Mouse (Mus musculus) kidney, adult 2 months (tissue): ENCODE measurements around the gene Spata32. TPM values are rescaled to one million over a fixed set of nuclear protein-coding genes. Genes with fewer than 3 reads are reported as not detected.

Experiments used
- DNase-seq: peaks from one replicate; pipeline ENCODE4 v3.0.0; 2021
- H3K27ac ChIP-seq: fragments of 200-500 bp; 2 replicates; pipeline ENCODE4 v1.5.1; 2012; ENCODE audit warnings: low read depth, low read length, control low read depth, inconsistent platforms; ENCODE audit not compliant: insufficient read depth
- H3K27me3 ChIP-seq: fragments of 200-500 bp; replicated peaks from 2 replicates; pipeline ENCODE4 v1.6.1; 2012; ENCODE audit warnings: mild to moderate bottlenecking, moderate library complexity, low read length, inconsistent platforms; ENCODE audit not compliant: control insufficient read depth, insufficient read depth
- H3K36me3 ChIP-seq: fragments of 200-500 bp; 2 replicates; pipeline ENCODE4 v1.6.1; 2012; ENCODE audit warnings: mild to moderate bottlenecking, moderate library complexity, low read length, inconsistent platforms; ENCODE audit not compliant: control insufficient read depth, insufficient read depth
- H3K4me1 ChIP-seq: fragments of 200-500 bp; 2 replicates; pipeline ENCODE4 v1.6.1; 2011; ENCODE audit warnings: low read length; ENCODE audit not compliant: control insufficient read depth, insufficient read depth
- H3K4me3 ChIP-seq: fragments of 200-500 bp; 2 replicates; pipeline ENCODE4 v1.5.1; 2011; ENCODE audit warnings: mild to moderate bottlenecking, low read depth, low read length, control low read depth; ENCODE audit not compliant: insufficient read depth
- CTCF ChIP-seq: fragments of 200-500 bp; conservative IDR thresholded peaks from 2 replicates; pipeline ENCODE4 v1.5.1; 2011; ENCODE audit warnings: low read depth, mild to moderate bottlenecking, control low read depth, low read length, moderate library complexity, mixed read lengths; ENCODE audit not compliant: insufficient read depth, insufficient read length
- POLR2A ChIP-seq: fragments of 200-500 bp; IDR thresholded peaks from one replicate; pipeline ENCODE4 v1.6.1; 2011; ENCODE audit warnings: low read depth, low read length, control low read depth
- WGBS: fragments of 180-500 bp; shearing (Covaris S2); methylation state at CpG from one replicate; pipeline ENCODE4 v1.1.7; 2018; 5-methylcytosine and 5-hydroxymethylcytosine counted together
- polyA plus RNA-seq: library from polyadenylated mRNA; depleted of rRNA; stranded (reverse); fragments of >200 nt; gene quantifications from 2 replicates; pipeline ENCODE4 v1.2.3, GENCODE M21; 2012

The Spata32 gene
- polyA plus RNA-seq, 1 experiment = not detected

GRCm38 (mm10) chr11:103174411-103174832 is 43.8 kb downstream of the Spata32 start:
- peak overlapping the region; percentile 90 for H3K27ac ChIP-seq
- peak; percentile 78 for DNase-seq
- no peak overlapping the region for H3K4me3 ChIP-seq
- H3K36me3 ChIP-seq = no peaks in the 10 kb centered on the region
- no peaks in the 10 kb centered on the region for H3K27me3 ChIP-seq
- 59% methylated on average over 5 of the region's 5 CpGs for WGBS
- H3K4me1 ChIP-seq = peaks cover 42% of the 10 kb centered on the region
- no peak for TF ChIP-seq CTCF

- 78% methylated on average over 11 of the region's 11 CpGs for WGBS
- H3K4me3 ChIP-seq = no peak overlapping the region
Measured at GRCm38 (mm10) chr11:103173771-103174344, 44.4 kb downstream of the Spata32 start.

GRCm38 (mm10) chr11:103173041-103173770 is 45.0 kb downstream of the Spata32 start:
- no peak overlapping the region for H3K4me3 ChIP-seq
- no peak for TF ChIP-seq POLR2A
- no peak for TF ChIP-seq CTCF
- no peaks in the 10 kb centered on the region for H3K27me3 ChIP-seq
- no peak for DNase-seq
- H3K36me3 ChIP-seq = no peaks in the 10 kb centered on the region
- H3K27ac ChIP-seq = peak overlapping the region; percentile 90
- WGBS = 74% methylated on average over 7 of the region's 7 CpGs
- peaks cover 31% of the 10 kb centered on the region; the same call in 1 of the 2 replicates for H3K4me1 ChIP-seq

More at GRCm38 (mm10) chr11:103173771-103174344, 44.4 kb downstream of the Spata32 start:
- H3K36me3 ChIP-seq = no peaks in the 10 kb centered on the region
- DNase-seq = peak; percentile 77
- no peaks in the 10 kb centered on the region for H3K27me3 ChIP-seq
- TF ChIP-seq POLR2A (no peak), CTCF (no peak)
- peaks cover 37% of the 10 kb centered on the region for H3K4me1 ChIP-seq
- H3K27ac ChIP-seq = peak overlapping the region; percentile 90

GRCm38 (mm10) chr11:103172392-103173040 is 45.7 kb downstream of the Spata32 start:
- WGBS = 63% methylated on average over 6 of the region's 6 CpGs
- peak; percentile 33 for DNase-seq
- Histone ChIP-seq H3K4me3 (peak overlapping the region; percentile 74), H3K4me1 (peaks cover 31% of the 10 kb centered on the region; the same call in 1 of the 2 replicates), H3K27ac (peak overlapping the region; percentile 90), H3K36me3 (no peaks in the 10 kb centered on the region), H3K27me3 (no peaks in the 10 kb centered on the region)
- TF ChIP-seq CTCF = no peak
- TF ChIP-seq POLR2A = no peak

GRCm38 (mm10) chr11:103171703-103172391 is 46.4 kb downstream of the Spata32 start:
- WGBS = 39% methylated on average over 9 of the region's 9 CpGs
- peak overlapping the region; percentile 98 for H3K27ac ChIP-seq
- peak overlapping the region; percentile 74 for H3K4me3 ChIP-seq
- H3K27me3 ChIP-seq = no peaks in the 10 kb centered on the region
- TF ChIP-seq POLR2A = no peak
- TF ChIP-seq CTCF = no peak
- H3K36me3 ChIP-seq = no peaks in the 10 kb centered on the region
- DNase-seq = peak; percentile 87
- H3K4me1 ChIP-seq = peaks cover 31% of the 10 kb centered on the region; the same call in 1 of the 2 replicates

- no peaks in the 10 kb centered on the region for H3K36me3 ChIP-seq
- DNase-seq = no peak
- H3K27me3 ChIP-seq = no peaks in the 10 kb centered on the region
- TF ChIP-seq POLR2A (no peak), CTCF (no peak)
- H3K27ac ChIP-seq = peak overlapping the region; percentile 98
- H3K4me1 ChIP-seq = peaks cover 31% of the 10 kb centered on the region; the same call in 1 of the 2 replicates
- 5% methylated on average over 23 of the region's 23 CpGs for WGBS
- peak overlapping the region; percentile 74 for H3K4me3 ChIP-seq
Measured at GRCm38 (mm10) chr11:103171286-103171620, 47.0 kb downstream of the Spata32 start.
